Mouse (Mus musculus) 3T3-L1 (cell line): Measurements from ENCODE around the gene Gadl1.
"Not testable (repeated sequence)": the region's sequence is repeated elsewhere in the genome, so short reads cannot be mapped to it uniquely, and the experiment has no call there.

Experiments used
- DNase-seq: peaks from one replicate; pipeline ENCODE4 v3.0.0-alpha.2; 2015; ENCODE audit warnings: low read depth, low spot score

Gene Gadl1

GRCm38 (mm10) chr9:116025371-116025770 lies 116.1 kb downstream of the Gadl1 start:
- DNase-seq: no peak

GRCm38 (mm10) chr9:116029076-116029475 lies 119.8 kb downstream of the Gadl1 start:
- DNase-seq: no peak

GRCm38 (mm10) chr9:116032711-116033110 lies 123.5 kb downstream of the Gadl1 start:
- DNase-seq: no peak

- no peak for DNase-seq
These were observed 129.0 kb downstream of the Gadl1 start for GRCm38 (mm10) chr9:116038275-116038674.

GRCm38 (mm10) chr9:116039981-116040380 lies 130.7 kb downstream of the Gadl1 start:
- DNase-seq: no peak

GRCm38 (mm10) chr9:116040852-116041251 lies 131.6 kb downstream of the Gadl1 start:
- DNase-seq: not testable (repeated sequence)

GRCm38 (mm10) chr9:116041369-116041768 lies 132.1 kb downstream of the Gadl1 start:
- DNase-seq: no peak

GRCm38 (mm10) chr9:116041787-116042186 lies 132.5 kb downstream of the Gadl1 start:
- DNase-seq: peak; percentile 78

GRCm38 (mm10) chr9:116049985-116050384 lies 140.7 kb downstream of the Gadl1 start:
- no peak for DNase-seq

GRCm38 (mm10) chr9:116053976-116054375 lies 144.7 kb downstream of the Gadl1 start:
- DNase-seq: no peak

GRCm38 (mm10) chr9:116058475-116058874 lies 149.2 kb downstream of the Gadl1 start:
- DNase-seq: no peak

- peak; percentile 40 for DNase-seq
These were observed 149.9 kb downstream of the Gadl1 start for GRCm38 (mm10) chr9:116059156-116059555.

GRCm38 (mm10) chr9:116060691-116061090 lies 151.4 kb downstream of the Gadl1 start:
- peak; percentile 54 for DNase-seq

GRCm38 (mm10) chr9:116064774-116065173 lies 155.5 kb downstream of the Gadl1 start:
- no peak for DNase-seq

- not testable (repeated sequence) for DNase-seq
These were observed 162.3 kb downstream of the Gadl1 start for GRCm38 (mm10) chr9:116071561-116071960.

- no peak for DNase-seq
These were observed 166.9 kb downstream of the Gadl1 start for GRCm38 (mm10) chr9:116076163-116076562.

GRCm38 (mm10) chr9:116076946-116077345 lies 167.7 kb downstream of the Gadl1 start:
- DNase-seq: no peak

- DNase-seq: no peak
These were observed 168.2 kb downstream of the Gadl1 start for GRCm38 (mm10) chr9:116077419-116077818.

GRCm38 (mm10) chr9:116081781-116082180 lies 172.5 kb downstream of the Gadl1 start:
- no peak for DNase-seq

- DNase-seq: no peak
These were observed 174.0 kb downstream of the Gadl1 start for GRCm38 (mm10) chr9:116083300-116083699.

GRCm38 (mm10) chr9:116083726-116084323 lies 174.6 kb downstream of the Gadl1 start:
- DNase-seq: no peak

- DNase-seq: no peak
These were observed 175.2 kb downstream of the Gadl1 start for GRCm38 (mm10) chr9:116084324-116084931.

- no peak for DNase-seq
These were observed 176.7 kb downstream of the Gadl1 start for GRCm38 (mm10) chr9:116085999-116086398.
